Mouse (Mus musculus) cerebellum, adult 11 months (tissue): ENCODE data around the gene Gm10638.
A peak's percentile ranks its signal among the peaks of the same experiment; 100 is the strongest.

Experiments used
- DNase-seq: peaks from one replicate; pipeline ENCODE4 v3.0.0; 2022

The Gm10638 gene

GRCm38 (mm10) chr8:86745221-86745934, at the start of gene Gm10638, which contains the start of gene Siah1a:
TSS of gene Gm10638 (plus strand) at chr8:86745699.
TSS of gene Siah1a (minus strand) at chr8:86745934.
- peak; percentile 57 for DNase-seq

GRCm38 (mm10) chr8:86695703-86696102, 49.8 kb upstream of the Gm10638 start:
- DNase-seq, result no peak

- no peak for DNase-seq
Measured at GRCm38 (mm10) chr8:86698811-86699421, 46.6 kb upstream of the Gm10638 start.

GRCm38 (mm10) chr8:86699471-86699870, 46.0 kb upstream of the Gm10638 start:
- DNase-seq, result no peak

- no peak for DNase-seq
Measured at GRCm38 (mm10) chr8:86702453-86702852, 43.0 kb upstream of the Gm10638 start.

GRCm38 (mm10) chr8:86705317-86705716, 40.2 kb upstream of the Gm10638 start:
- no peak for DNase-seq

- DNase-seq, result no peak
Measured at GRCm38 (mm10) chr8:86706756-86707155, 38.7 kb upstream of the Gm10638 start.

- DNase-seq, result no peak
Measured at GRCm38 (mm10) chr8:86707873-86708272, 37.6 kb upstream of the Gm10638 start.

GRCm38 (mm10) chr8:86712594-86712993, 32.9 kb upstream of the Gm10638 start:
- no peak for DNase-seq

GRCm38 (mm10) chr8:86713407-86714188, 31.9 kb upstream of the Gm10638 start:
- DNase-seq, result no peak

GRCm38 (mm10) chr8:86718332-86718994, 27.0 kb upstream of the Gm10638 start:
- DNase-seq, result no peak

- no peak for DNase-seq
Measured at GRCm38 (mm10) chr8:86719368-86719767, 26.1 kb upstream of the Gm10638 start.

- DNase-seq, result no peak
Measured at GRCm38 (mm10) chr8:86720756-86721459, 24.6 kb upstream of the Gm10638 start.

GRCm38 (mm10) chr8:86721490-86721889, 24.0 kb upstream of the Gm10638 start:
- DNase-seq, result no peak

GRCm38 (mm10) chr8:86726959-86727358, 18.5 kb upstream of the Gm10638 start:
- DNase-seq, result no peak

GRCm38 (mm10) chr8:86728224-86728950, 17.1 kb upstream of the Gm10638 start:
- DNase-seq, result no peak

GRCm38 (mm10) chr8:86730303-86730702, 15.2 kb upstream of the Gm10638 start:
- no peak for DNase-seq

- DNase-seq, result no peak
Measured at GRCm38 (mm10) chr8:86730860-86731259, 14.6 kb upstream of the Gm10638 start.

GRCm38 (mm10) chr8:86734171-86734570, 11.3 kb upstream of the Gm10638 start:
- no peak for DNase-seq

- no peak for DNase-seq
Measured at GRCm38 (mm10) chr8:86734954-86735353, 10.5 kb upstream of the Gm10638 start.

- no peak for DNase-seq
Measured at GRCm38 (mm10) chr8:86735446-86736111, 9.9 kb upstream of the Gm10638 start.
